Mouse (Mus musculus): ENCODE results near the gene Ifngr2. TPM values are rescaled to one million over a fixed set of nuclear protein-coding genes. Genes with fewer than 3 reads are reported as not detected.
A peak's percentile ranks its signal among the peaks of the same experiment; 100 is the strongest.

Ifngr2 gene
- total and polyA plus RNA-seq, 2 experiments from 2014 or later: 87.6 to 149 TPM

GRCm38 (mm10) chr16:91549616-91550015 is 2.7 kb downstream of the Ifngr2 start:
- Histone ChIP-seq H3K27me3 (ENCODE audit: control insufficient read depth, insufficient read depth, low read length) (no peaks in the 10 kb centered on the region), H3K27ac (ENCODE audit: low read depth) (peak overlapping the region; percentile 93), H3K9me3 (replicated peaks; ENCODE audit: control insufficient read depth, low read length) (no peaks in the 10 kb centered on the region), H3K36me3 (replicated peaks; ENCODE audit: control insufficient read depth, insufficient read depth, low read length) (no peaks in the 10 kb centered on the region), H3K4me1 (ENCODE audit: control insufficient read depth, insufficient read depth) (peaks cover 69% of the 10 kb centered on the region), H3K9ac (replicated peaks; ENCODE audit: low read depth, low read length) (no peak overlapping the region), H3K4me3 (ENCODE audit: low read depth, low read length) (peak overlapping the region; percentile 84; the same call in 1 of the 2 replicates), H3K4me2 (ENCODE audit: low read depth, low read length) (peak overlapping the region; percentile 92)
- DNase-seq (ENCODE audit: low spot score) (no peak), ATAC-seq (ENCODE audit: insufficient read depth, low read depth) (no peak)
- no peak for TF ChIP-seq EP300 (IDR thresholded peaks at IDR 0.05; ENCODE audit: low read depth)
- no peak for TF ChIP-seq CTCF (IDR thresholded peaks at IDR 0.05; ENCODE audit: low read depth)
- 53% methylated on average over 5 of the region's 5 CpGs for WGBS

- no peaks in the 10 kb centered on the region for H3K27me3 ChIP-seq (ENCODE audit: control insufficient read depth, insufficient read depth, low read length)
- ATAC-seq (ENCODE audit: insufficient read depth, low read depth): peak; percentile 13; the same call in 1 of the 2 replicates
- TF ChIP-seq EP300 (IDR thresholded peaks at IDR 0.05; ENCODE audit: low read depth) (no peak), CTCF (IDR thresholded peaks at IDR 0.05; ENCODE audit: low read depth) (no peak)
- H3K9me3 ChIP-seq (replicated peaks; ENCODE audit: control insufficient read depth, low read length): no peaks in the 10 kb centered on the region
- DNase-seq (ENCODE audit: low spot score): peak; percentile 69
- H3K9ac ChIP-seq (replicated peaks; ENCODE audit: low read depth, low read length): no peak overlapping the region
- peak overlapping the region; percentile 71 for H3K27ac ChIP-seq (ENCODE audit: low read depth)
- H3K4me2 ChIP-seq (ENCODE audit: low read depth, low read length): peak overlapping the region; percentile 43
- peaks cover 64% of the 10 kb centered on the region for H3K4me1 ChIP-seq (ENCODE audit: control insufficient read depth, insufficient read depth)
- WGBS: 27% methylated on average over 10 of the region's 10 CpGs
- H3K36me3 ChIP-seq (replicated peaks; ENCODE audit: control insufficient read depth, insufficient read depth, low read length): peaks cover 13% of the 10 kb centered on the region
- H3K4me3 ChIP-seq (ENCODE audit: low read depth, low read length): no peak overlapping the region
These were observed 4.2 kb downstream of the Ifngr2 start for GRCm38 (mm10) chr16:91551081-91551524.

GRCm38 (mm10) chr16:91552072-91552471 is 5.2 kb downstream of the Ifngr2 start:
- no peak overlapping the region for H3K4me3 ChIP-seq (ENCODE audit: low read depth, low read length)
- H3K4me2 ChIP-seq (ENCODE audit: low read depth, low read length): no peak overlapping the region; the same call in 1 of the 2 replicates
- peaks cover 13% of the 10 kb centered on the region for H3K36me3 ChIP-seq (replicated peaks; ENCODE audit: control insufficient read depth, insufficient read depth, low read length)
- DNase-seq (ENCODE audit: low spot score) (no peak), ATAC-seq (ENCODE audit: insufficient read depth, low read depth) (no peak)
- H3K4me1 ChIP-seq (ENCODE audit: control insufficient read depth, insufficient read depth): peaks cover 60% of the 10 kb centered on the region
- H3K9ac ChIP-seq (replicated peaks; ENCODE audit: low read depth, low read length): no peak overlapping the region
- H3K27ac ChIP-seq (ENCODE audit: low read depth): peak overlapping the region; percentile 71
- WGBS: 28% methylated on average over 9 of the region's 9 CpGs
- H3K27me3 ChIP-seq (ENCODE audit: control insufficient read depth, insufficient read depth, low read length): no peaks in the 10 kb centered on the region
- H3K9me3 ChIP-seq (replicated peaks; ENCODE audit: control insufficient read depth, low read length): no peaks in the 10 kb centered on the region
- TF ChIP-seq EP300 (IDR thresholded peaks at IDR 0.05; ENCODE audit: low read depth): no peak
- 0 out of 2 replicates have a peak, but pooled peaks have one; percentile 3 for TF ChIP-seq CTCF (IDR thresholded peaks at IDR 0.05; ENCODE audit: low read depth)

GRCm38 (mm10) chr16:91553625-91554024 is 6.8 kb downstream of the Ifngr2 start:
- Histone ChIP-seq H3K4me1 (ENCODE audit: control insufficient read depth, insufficient read depth) (peaks cover 55% of the 10 kb centered on the region), H3K9me3 (replicated peaks; ENCODE audit: control insufficient read depth, low read length) (no peaks in the 10 kb centered on the region), H3K27me3 (ENCODE audit: control insufficient read depth, insufficient read depth, low read length) (no peaks in the 10 kb centered on the region), H3K4me3 (ENCODE audit: low read depth, low read length) (no peak overlapping the region), H3K36me3 (replicated peaks; ENCODE audit: control insufficient read depth, insufficient read depth, low read length) (peaks cover 25% of the 10 kb centered on the region), H3K9ac (replicated peaks; ENCODE audit: low read depth, low read length) (0 out of 2 replicates have a peak overlapping the region, but pooled peaks have one; percentile 17), H3K27ac (ENCODE audit: low read depth) (peak overlapping the region; percentile 62), H3K4me2 (ENCODE audit: low read depth, low read length) (peak overlapping the region; percentile 43)
- ATAC-seq (ENCODE audit: insufficient read depth, low read depth): no peak
- WGBS: 11% methylated on average over 12 of the region's 12 CpGs
- DNase-seq (ENCODE audit: low spot score): peak; percentile 53
- TF ChIP-seq EP300 (IDR thresholded peaks at IDR 0.05; ENCODE audit: low read depth) (no peak), CTCF (IDR thresholded peaks at IDR 0.05; ENCODE audit: low read depth) (no peak)

- Histone ChIP-seq H3K4me3 (ENCODE audit: low read depth, low read length) (no peak overlapping the region), H3K4me2 (ENCODE audit: low read depth, low read length) (no peak overlapping the region), H3K9me3 (replicated peaks; ENCODE audit: control insufficient read depth, low read length) (no peaks in the 10 kb centered on the region), H3K9ac (replicated peaks; ENCODE audit: low read depth, low read length) (no peak overlapping the region), H3K27me3 (ENCODE audit: control insufficient read depth, insufficient read depth, low read length) (no peaks in the 10 kb centered on the region), H3K27ac (ENCODE audit: low read depth) (peak overlapping the region; percentile 62), H3K4me1 (ENCODE audit: control insufficient read depth, insufficient read depth) (peaks cover 42% of the 10 kb centered on the region), H3K36me3 (replicated peaks; ENCODE audit: control insufficient read depth, insufficient read depth, low read length) (peaks cover 40% of the 10 kb centered on the region)
- no peak for DNase-seq (ENCODE audit: low spot score)
- no peak for TF ChIP-seq EP300 (IDR thresholded peaks at IDR 0.05; ENCODE audit: low read depth)
- no peak for TF ChIP-seq CTCF (IDR thresholded peaks at IDR 0.05; ENCODE audit: low read depth)
- no peak for ATAC-seq (ENCODE audit: insufficient read depth, low read depth)
- 64% methylated on average over 8 of the region's 8 CpGs for WGBS
These were observed 8.2 kb downstream of the Ifngr2 start for GRCm38 (mm10) chr16:91555017-91555605.

All from heart, postnatal 0 days (tissue).